Mouse (Mus musculus) embryonic fibroblast, embryonic 13.5 days (primary cell): ENCODE measurements at regions not wholly inside any gene's neighbourhood (a gene's known extent, or its start where the extent isn't known, plus 50 kb on each side); places are given as distances from the start of the nearest gene placed in this dataset.
A peak's percentile ranks its signal among the peaks of the same experiment; 100 is the strongest.
"Not testable (repeated sequence)": the region's sequence is repeated elsewhere in the genome, so short reads cannot be mapped to it uniquely, and the experiment has no call there.

Source experiments
- H3K27ac ChIP-seq: 2 replicates; pipeline ENCODE4 v1.5.1; 2012; ENCODE audit warnings: low read length, control low read depth, inconsistent platforms; ENCODE audit not compliant: insufficient read depth
- H3K4me1 ChIP-seq: 2 replicates; pipeline ENCODE4 v1.6.1; 2011; ENCODE audit warnings: low read length; ENCODE audit not compliant: control insufficient read depth, insufficient read depth
- H3K4me3 ChIP-seq: 2 replicates; pipeline ENCODE4 v1.5.1; 2011; ENCODE audit warnings: mild to moderate bottlenecking, control low read depth, low read length; ENCODE audit not compliant: insufficient read depth
- CTCF ChIP-seq: IDR thresholded peaks from 2 replicates; pipeline ENCODE4 v1.5.1; 2011; ENCODE audit warnings: mild to moderate bottlenecking, control low read depth, low read length, moderate library complexity, borderline replicate concordance; ENCODE audit not compliant: insufficient read depth
- POLR2A ChIP-seq: IDR thresholded peaks from 2 replicates; pipeline ENCODE4 v1.6.1; 2011; ENCODE audit warnings: low read depth, mild to moderate bottlenecking, control low read depth, low read length, moderate library complexity

GRCm38 (mm10) chr13:26158703-26159102 is 611.3 kb downstream of the Hdgfl1 start:
- Histone ChIP-seq H3K4me1 (no peaks in the 10 kb centered on the region), H3K4me3 (no peak overlapping the region), H3K27ac (no peak overlapping the region)
- TF ChIP-seq POLR2A (no peak), CTCF (peak; percentile 68; the same call in 1 of the 2 replicates)

GRCm38 (mm10) chr13:26154701-26155471 is 615.1 kb downstream of the Hdgfl1 start:
- no peak for TF ChIP-seq CTCF
- TF ChIP-seq POLR2A = no peak
- Histone ChIP-seq H3K4me1 (no peaks in the 10 kb centered on the region), H3K4me3 (no peak overlapping the region), H3K27ac (no peak overlapping the region)

GRCm38 (mm10) chr13:26154251-26154650 is 615.7 kb downstream of the Hdgfl1 start:
- Histone ChIP-seq H3K27ac (no peak overlapping the region), H3K4me3 (no peak overlapping the region), H3K4me1 (no peaks in the 10 kb centered on the region)
- TF ChIP-seq CTCF (no peak), POLR2A (no peak)

- TF ChIP-seq POLR2A (no peak), CTCF (no peak)
- no peak overlapping the region for H3K4me3 ChIP-seq
- no peak overlapping the region for H3K27ac ChIP-seq
- no peaks in the 10 kb centered on the region for H3K4me1 ChIP-seq
Measured at GRCm38 (mm10) chr13:26153093-26153492, 616.9 kb downstream of the Hdgfl1 start.

GRCm38 (mm10) chr13:26150426-26150825 is 619.5 kb downstream of the Hdgfl1 start:
- Histone ChIP-seq H3K4me3 (no peak overlapping the region), H3K4me1 (no peaks in the 10 kb centered on the region), H3K27ac (no peak overlapping the region)
- TF ChIP-seq CTCF = no peak
- no peak for TF ChIP-seq POLR2A

- TF ChIP-seq CTCF = no peak
- no peak for TF ChIP-seq POLR2A
- Histone ChIP-seq H3K4me1 (no peaks in the 10 kb centered on the region), H3K27ac (no peak overlapping the region), H3K4me3 (no peak overlapping the region)
Measured at GRCm38 (mm10) chr13:26142811-26143210, 627.2 kb downstream of the Hdgfl1 start.

- no peak overlapping the region for H3K4me3 ChIP-seq
- TF ChIP-seq CTCF = no peak
- no peak for TF ChIP-seq POLR2A
- no peak overlapping the region for H3K27ac ChIP-seq
- H3K4me1 ChIP-seq = no peaks in the 10 kb centered on the region
Measured at GRCm38 (mm10) chr13:26119363-26119762, 650.6 kb downstream of the Hdgfl1 start.

- no peak overlapping the region for H3K27ac ChIP-seq
- no peaks in the 10 kb centered on the region for H3K4me1 ChIP-seq
- H3K4me3 ChIP-seq = no peak overlapping the region
- no peak for TF ChIP-seq CTCF
- TF ChIP-seq POLR2A = no peak
Measured at GRCm38 (mm10) chr13:26114136-26114535, 655.8 kb downstream of the Hdgfl1 start.

- H3K27ac ChIP-seq, H3K4me1 ChIP-seq: not testable (repeated sequence)
Measured at GRCm38 (mm10) chr13:26113723-26114122, 656.2 kb downstream of the Hdgfl1 start.

GRCm38 (mm10) chr13:26112579-26112978 is 657.4 kb downstream of the Hdgfl1 start:
- Histone ChIP-seq H3K4me1 (no peaks in the 10 kb centered on the region), H3K4me3 (no peak overlapping the region), H3K27ac (no peak overlapping the region)
- TF ChIP-seq POLR2A = no peak
- no peak for TF ChIP-seq CTCF

More at GRCm38 (mm10) chr13:26113723-26114122, 656.2 kb downstream of the Hdgfl1 start:
- not testable (repeated sequence) for H3K4me3 ChIP-seq

- Histone ChIP-seq H3K27ac (no peak overlapping the region), H3K4me3 (no peak overlapping the region), H3K4me1 (no peaks in the 10 kb centered on the region)
- TF ChIP-seq CTCF = no peak
- TF ChIP-seq POLR2A = no peak
Measured at GRCm38 (mm10) chr13:26109013-26109412, 661.0 kb downstream of the Hdgfl1 start.
